21 mouse cellular contexts compared by ENCODE assay signal in genomic region chr9:91409771-91410170, GRCm38 (mm10). TPM values are rescaled to one million over a fixed set of nuclear protein-coding genes. Genes with fewer than 3 reads are reported as not detected.
DNase-seq lines count a peak whose midpoint lies in the region; ATAC-seq lines count a peak whose summit lies in the region.
"Had no signal": no experiment of that assay in that cellular context is flagged by ENCODE, and none has a peak within 500 bp of the region (broad histone marks: within the 10 kb centered on the region; RNA-seq: fewer than 3 reads in every experiment).

No protein-coding gene starts in this region.

- peak; percentile 30 for DNase-seq in embryo, embryonic 10.5 days (ENCODE audit: low spot score)
- no peak for DNase-seq in embryo, embryonic 9.5 days (ENCODE audit: extremely low spot score)
- DNase-seq in R1 (ENCODE audit: low read depth, low spot score) = peak; percentile 41
- DNase-seq in neural tube, embryonic 11.5 days (ENCODE audit: low spot score) = no peak
- DNase-seq in gastrocnemius, postnatal 25 days = no peak
- no peak for DNase-seq in kidney, postnatal 36 days
- DNase-seq: adrenal gland, postnatal 25 days; cerebellum, adult 8-10 months; gastrocnemius, postnatal 10 days; heart, postnatal 10 days; lung, adult 18-20 months; thymus, postnatal 4 days had no signal

- H3K4me2 ChIP-seq in forebrain, embryonic 15.5 days (replicated peaks) = no peak overlapping the region
- peak overlapping the region; percentile 30; the same call in 1 of the 2 replicates for H3K4me2 ChIP-seq in neural tube, embryonic 11.5 days (ENCODE audit: low read depth)
- H3K4me2 ChIP-seq in kidney, embryonic 14.5 days (replicated peaks; ENCODE audit: low read depth, low read length) = no peak overlapping the region
- H3K4me2 ChIP-seq: embryonic facial prominence, embryonic 15.5 days; intestine, embryonic 15.5 days; kidney, embryonic 15.5 days had no signal

- no peaks in the 10 kb centered on the region for H3K36me3 ChIP-seq in forebrain, embryonic 15.5 days
- H3K36me3 ChIP-seq in neural tube, embryonic 11.5 days (ENCODE audit: control insufficient read depth, insufficient read depth, low read length) = no peaks in the 10 kb centered on the region
- H3K36me3 ChIP-seq in kidney, embryonic 14.5 days (ENCODE audit: control insufficient read depth, insufficient read depth, low read length) = no peaks in the 10 kb centered on the region
- H3K36me3 ChIP-seq: embryonic facial prominence, embryonic 15.5 days; intestine, embryonic 15.5 days; kidney, embryonic 15.5 days had no signal

- peak overlapping the region; percentile 14; the same call in 1 of the 2 replicates for H3K27ac ChIP-seq in forebrain, embryonic 15.5 days (replicated peaks)
- no peak overlapping the region for H3K27ac ChIP-seq in neural tube, embryonic 11.5 days (ENCODE audit: low read depth, low read length)
- H3K27ac ChIP-seq in kidney, embryonic 14.5 days (ENCODE audit: low read depth, low read length) = no peak overlapping the region
- H3K27ac ChIP-seq: embryonic facial prominence, embryonic 15.5 days; intestine, embryonic 15.5 days; kidney, embryonic 15.5 days had no signal

- no peak overlapping the region for H3K9ac ChIP-seq in forebrain, embryonic 15.5 days (replicated peaks)
- H3K9ac ChIP-seq in neural tube, embryonic 11.5 days (ENCODE audit: low read length) = no peak overlapping the region
- no peak overlapping the region for H3K9ac ChIP-seq in kidney, embryonic 14.5 days (ENCODE audit: low read depth, low read length)
- H3K9ac ChIP-seq: embryonic facial prominence, embryonic 15.5 days; intestine, embryonic 15.5 days; kidney, embryonic 15.5 days had no signal

- no peaks in the 10 kb centered on the region for H3K9me3 ChIP-seq in forebrain, embryonic 15.5 days
- no peaks in the 10 kb centered on the region for H3K9me3 ChIP-seq in neural tube, embryonic 11.5 days (ENCODE audit: control insufficient read depth, low read length)
- H3K9me3 ChIP-seq in kidney, embryonic 14.5 days (ENCODE audit: control insufficient read depth, low read length) = no peaks in the 10 kb centered on the region
- H3K9me3 ChIP-seq: embryonic facial prominence, embryonic 15.5 days; intestine, embryonic 15.5 days; kidney, embryonic 15.5 days had no signal

- peaks cover 8% of the 10 kb centered on the region for H3K4me1 ChIP-seq in forebrain, embryonic 15.5 days
- H3K4me1 ChIP-seq in neural tube, embryonic 11.5 days (ENCODE audit: control insufficient read depth, insufficient read depth, low read length) = peaks cover 4% of the 10 kb centered on the region; the same call in 1 of the 2 replicates
- H3K4me1 ChIP-seq in kidney, embryonic 14.5 days (ENCODE audit: control insufficient read depth, insufficient read depth, low read length) = no peaks in the 10 kb centered on the region
- H3K4me1 ChIP-seq: embryonic facial prominence, embryonic 15.5 days; intestine, embryonic 15.5 days; kidney, embryonic 15.5 days had no signal

- ATAC-seq in forebrain, embryonic 15.5 days (replicated peaks) = no peak
- ATAC-seq in neural tube, embryonic 11.5 days (ENCODE audit: insufficient read depth, low FRiP score, low TSS enrichment) = no peak
- no peak for ATAC-seq in kidney, embryonic 14.5 days (ENCODE audit: low FRiP score, low TSS enrichment)
- ATAC-seq: intestine, embryonic 15.5 days had no signal

- 7% methylated on average over 3 of the region's 3 CpGs for WGBS in forebrain, embryonic 15.5 days
- WGBS in neural tube, embryonic 11.5 days = 1% methylated on average over 3 of the region's 3 CpGs
- WGBS in kidney, embryonic 14.5 days = 0% methylated on average over 3 of the region's 3 CpGs

- H3K4me3 ChIP-seq in forebrain, embryonic 15.5 days = no peak overlapping the region
- H3K4me3 ChIP-seq in neural tube, embryonic 11.5 days (ENCODE audit: low read depth, low read length) = no peak overlapping the region
- no peak overlapping the region for H3K4me3 ChIP-seq in kidney, embryonic 14.5 days (ENCODE audit: low read length)
- H3K4me3 ChIP-seq: embryonic facial prominence, embryonic 15.5 days; intestine, embryonic 15.5 days; kidney, embryonic 15.5 days had no signal

- H3K27me3 ChIP-seq in forebrain, embryonic 15.5 days = peaks cover 68% of the 10 kb centered on the region
- peaks cover 58% of the 10 kb centered on the region for H3K27me3 ChIP-seq in neural tube, embryonic 11.5 days (ENCODE audit: control insufficient read depth, insufficient read depth, low read length)
- H3K27me3 ChIP-seq in kidney, embryonic 14.5 days (ENCODE audit: control insufficient read depth, insufficient read depth, low read length) = peaks cover 83% of the 10 kb centered on the region

RNA-seq across cellular contexts. Expression of gene Zic1, which starts 44.2 kb away (rescaled TPM):
- polyA plus RNA-seq in forebrain, embryonic 15.5 days (2015; fragmentation: Nextera tagmentation; extraction: Ambion mirVana) = 9.6 and 9.8 TPM in 2 replicates
- polyA plus RNA-seq in neural tube, embryonic 11.5 days (2014; fragmentation: Nextera tagmentation; extraction: Ambion mirVana) = 17.3 and 17.9 TPM in 2 replicates
- 0.04 TPM in 1 of 2 replicates, not detected in the other for polyA plus RNA-seq in kidney, embryonic 14.5 days (2014; fragmentation: Nextera tagmentation; extraction: Ambion mirVana)
- 1 to 10 TPM in 1 of 2 experiments, under 1 TPM in 1; 0.08 to 1.9 TPM for total RNA-seq in gastrocnemius, postnatal 25 days (2021)
- total RNA-seq: adrenal gland, postnatal 25 days; liver, adult 2 months; megakaryocyte-erythroid progenitor cell, adult 5-6 weeks had no signal
- polyA plus RNA-seq: intestine, embryonic 15.5 days; kidney, embryonic 15.5 days; liver, adult 2 months; small intestine, adult 2 months had no signal

RNA-seq across cellular contexts. Expression of gene Zic4, which starts 47.6 kb away (rescaled TPM):
- 46.2 and 55.0 TPM in 2 replicates for polyA plus RNA-seq in forebrain, embryonic 15.5 days (2015; fragmentation: Nextera tagmentation; extraction: Ambion mirVana)
- 52.2 and 58.1 TPM in 2 replicates for polyA plus RNA-seq in neural tube, embryonic 11.5 days (2014; fragmentation: Nextera tagmentation; extraction: Ambion mirVana)
- not detected in 2 replicates for polyA plus RNA-seq in kidney, embryonic 14.5 days (2014; fragmentation: Nextera tagmentation; extraction: Ambion mirVana)
- not detected for total RNA-seq in gastrocnemius, postnatal 25 days (2021)
- total RNA-seq: adrenal gland, postnatal 25 days; heart, adult 8-10 months; heart, postnatal 10 days; liver, adult 2 months; megakaryocyte-erythroid progenitor cell, adult 5-6 weeks had no signal
- polyA plus RNA-seq: intestine, embryonic 15.5 days; kidney, embryonic 15.5 days; liver, adult 2 months; small intestine, adult 2 months had no signal

Comparison
In these comparisons a context has a peak if more than half of its experiments do, and no peak if none do; other contexts are left out.
1. DNase-seq: peak in embryo, embryonic 10.5 days (single experiment) and R1 (single experiment); none in embryo, embryonic 9.5 days (single experiment), neural tube, embryonic 11.5 days (single experiment), gastrocnemius, postnatal 25 days (single experiment) and kidney, postnatal 36 days (0 of 2).
2. RNA of gene Zic1, which starts 44.2 kb away (polyA plus RNA-seq): 17.3 to 17.9 TPM in neural tube, embryonic 11.5 days and 9.6 to 9.8 TPM in forebrain, embryonic 15.5 days; 0.04 TPM in kidney, embryonic 14.5 days; every median in the first group is over 10 times any median in the second.
3. RNA of gene Zic4, which starts 47.6 kb away (polyA plus RNA-seq): 52.2 to 58.1 TPM in neural tube, embryonic 11.5 days and 46.2 to 55.0 TPM in forebrain, embryonic 15.5 days; not detected in kidney, embryonic 14.5 days; every median in the first group is over 10 times any median in the second.